Mouse (Mus musculus) heart, postnatal 0 days (tissue): ENCODE measurements around the gene Maats1. TPM values are rescaled to one million over a fixed set of nuclear protein-coding genes. Genes with fewer than 3 reads are reported as not detected.
A peak's percentile ranks its signal among the peaks of the same experiment; 100 is the strongest.
"Not testable (repeated sequence)": the region's sequence is repeated elsewhere in the genome, so short reads cannot be mapped to it uniquely, and the experiment has no call there.

Experiments used
- ATAC-seq: fragments of 200-750 bp; cut with Nextera tagmentation; 2 replicates; pipeline ENCODE4 v1.8.0; 2017; ENCODE audit warnings: low read depth, moderate number of reproducible peaks, moderate library complexity; ENCODE audit not compliant: insufficient read depth
- DNase-seq: peaks from one replicate; pipeline ENCODE4 v3.0.0-alpha.2; 2016; ENCODE audit warnings: low spot score
- H3K27ac ChIP-seq: fragments of 300-500 bp; sonication (generic); 2 replicates; pipeline ENCODE4 v1.5.1; 2014; ENCODE audit warnings: low read depth, mild to moderate bottlenecking
- H3K27me3 ChIP-seq: fragments of 300-500 bp; sonication (generic); 2 replicates; pipeline ENCODE4 v1.6.1; 2014; ENCODE audit warnings: low read length, mixed read lengths; ENCODE audit not compliant: control insufficient read depth, insufficient read depth
- H3K36me3 ChIP-seq: fragments of 300-500 bp; sonication (generic); replicated peaks from 2 replicates; pipeline ENCODE4 v1.6.1; 2014; ENCODE audit warnings: low read length, mixed read lengths; ENCODE audit not compliant: control insufficient read depth, insufficient read depth
- H3K4me1 ChIP-seq: fragments of 300-500 bp; sonication (generic); 2 replicates; pipeline ENCODE4 v1.6.1; 2014; ENCODE audit warnings: antibody characterized with exemption; ENCODE audit not compliant: control insufficient read depth, insufficient read depth
- H3K4me2 ChIP-seq: fragments of 300-500 bp; sonication (generic); 2 replicates; pipeline ENCODE4 v1.6.1; 2014; ENCODE audit warnings: low read depth, mild to moderate bottlenecking, low read length, moderate library complexity
- H3K4me3 ChIP-seq: fragments of 300-500 bp; sonication (generic); 2 replicates; pipeline ENCODE4 v1.5.1; 2014; ENCODE audit warnings: low read depth, low read length
- H3K9ac ChIP-seq: fragments of 300-500 bp; sonication (generic); replicated peaks from 2 replicates; pipeline ENCODE4 v1.6.1; 2014; ENCODE audit warnings: low read depth, low read length, mixed read lengths
- H3K9me3 ChIP-seq: fragments of 300-500 bp; sonication (generic); replicated peaks from 2 replicates; pipeline ENCODE4 v1.6.1; 2016; ENCODE audit warnings: low read length; ENCODE audit not compliant: control insufficient read depth
- CTCF ChIP-seq: IDR thresholded peaks from 2 replicates; pipeline ENCODE4 v1.5.1; 2016; ENCODE audit warnings: antibody characterized with exemption, control low read depth, low read depth
- EP300 ChIP-seq: IDR thresholded peaks from 2 replicates; pipeline ENCODE4 v1.6.1; 2016; ENCODE audit warnings: antibody characterized with exemption, low read depth
- WGBS: fragments of 180-500 bp; shearing (Covaris S2); extraction: QIAGEN DNeasy Blood & Tissue Kit; methylation state at CpG from one replicate; pipeline ENCODE4 v1.1.7; 2014; 5-methylcytosine and 5-hydroxymethylcytosine counted together
- polyA plus RNA-seq: library from polyadenylated mRNA; unstranded; fragments of >200 nt; fragmentation: Nextera tagmentation; extraction: Ambion mirVana; gene quantifications from 2 replicates; pipeline ENCODE4 v1.2.1, GENCODE M21; 2015
- total RNA-seq: library from RNA; depleted of rRNA; stranded (reverse); fragments of >200 nt; gene quantifications from 2 replicates; pipeline ENCODE4 v1.2.3, GENCODE M21; 2014; ENCODE audit warnings: low replicate concordance

Gene Maats1
- total and polyA plus RNA-seq, 2 experiments from 2014 or later = 0.15 TPM; not detected in 1

GRCm38 (mm10) chr16:38348217-38348761, 6.3 kb upstream of the Maats1 start:
- no peaks in the 10 kb centered on the region for H3K9me3 ChIP-seq
- WGBS = 56% methylated on average over 9 of the region's 9 CpGs
- DNase-seq (no peak), ATAC-seq (no peak)
- H3K4me2 ChIP-seq = peak overlapping the region; percentile 79
- no peak for TF ChIP-seq EP300
- TF ChIP-seq CTCF = no peak
- H3K9ac ChIP-seq = no peak overlapping the region
- peaks cover 26% of the 10 kb centered on the region for H3K4me1 ChIP-seq
- H3K4me3 ChIP-seq = no peak overlapping the region; the same call in 1 of the 2 replicates
- H3K27me3 ChIP-seq = no peaks in the 10 kb centered on the region
- peaks cover 12% of the 10 kb centered on the region; the same call in 1 of the 2 replicates for H3K36me3 ChIP-seq
- H3K27ac ChIP-seq = no peak overlapping the region

- WGBS = 53% methylated on average over 6 of the region's 6 CpGs
- DNase-seq = no peak
- TF ChIP-seq CTCF (no peak), EP300 (no peak)
- Histone ChIP-seq H3K27me3 (no peaks in the 10 kb centered on the region), H3K9me3 (no peaks in the 10 kb centered on the region), H3K4me3 (peak overlapping the region; percentile 67), H3K36me3 (peaks cover 12% of the 10 kb centered on the region; the same call in 1 of the 2 replicates), H3K4me1 (peaks cover 26% of the 10 kb centered on the region), H3K4me2 (peak overlapping the region; percentile 79), H3K27ac (peak overlapping the region; percentile 94), H3K9ac (peak overlapping the region; percentile 77; the same call in 1 of the 2 replicates)
- ATAC-seq = no peak
Observed at GRCm38 (mm10) chr16:38347588-38347987, 5.6 kb upstream of the Maats1 start.

GRCm38 (mm10) chr16:38346529-38347325, 4.8 kb upstream of the Maats1 start, which contains the start of the genes Cox17 and Gm21987:
TSS of gene Cox17 (plus strand) at chr16:38346991.
TSS of gene Gm21987 (plus strand) at chr16:38347040.
- Histone ChIP-seq H3K4me3 (peak within 1 kb of the TSS; percentile 67), H3K27ac (peak within 1 kb of the TSS; percentile 94), H3K27me3 (no peaks in the 10 kb centered on the region), H3K9ac (peak within 1 kb of the TSS; percentile 77), H3K4me1 (peaks cover 22% of the 10 kb centered on the region), H3K36me3 (peaks cover 9% of the 10 kb centered on the region; the same call in 1 of the 2 replicates), H3K4me2 (peak within 1 kb of the TSS; percentile 79), H3K9me3 (no peaks in the 10 kb centered on the region)
- 2% methylated on average over 35 of the region's 35 CpGs for WGBS
- peak; percentile 97 for DNase-seq
- TF ChIP-seq CTCF = no peak
- peak; percentile 80 for TF ChIP-seq EP300
- peak; percentile 86 for ATAC-seq

- Histone ChIP-seq H3K9ac (no peak overlapping the region), H3K4me1 (peaks cover 19% of the 10 kb centered on the region), H3K36me3 (peaks cover 6% of the 10 kb centered on the region; the same call in 1 of the 2 replicates), H3K4me3 (no peak overlapping the region), H3K9me3 (no peaks in the 10 kb centered on the region), H3K4me2 (0 out of 2 replicates have a peak overlapping the region, but pooled peaks have one; percentile 6), H3K27ac (no peak overlapping the region), H3K27me3 (no peaks in the 10 kb centered on the region)
- peak; percentile 79 for DNase-seq
- WGBS = 65% methylated on average over 3 of the region's 3 CpGs
- TF ChIP-seq EP300 = no peak
- TF ChIP-seq CTCF = peak; percentile 65
- no peak for ATAC-seq
Observed at GRCm38 (mm10) chr16:38344941-38345725, 3.2 kb upstream of the Maats1 start.

- not testable (repeated sequence) for H3K4me2 ChIP-seq, H3K9me3 ChIP-seq, H3K27ac ChIP-seq, H3K4me3 ChIP-seq, H3K9ac ChIP-seq, H3K27me3 ChIP-seq, H3K4me1 ChIP-seq, ATAC-seq, H3K36me3 ChIP-seq, DNase-seq
- 73% methylated on average over 4 of the region's 4 CpGs for WGBS
Observed at GRCm38 (mm10) chr16:38338077-38338476, 3.9 kb downstream of the Maats1 start.
